Mouse (Mus musculus) MEL (cell line): ENCODE results near the gene Zfp472. TPM values are rescaled to one million over a fixed set of nuclear protein-coding genes. Genes with fewer than 3 reads are reported as not detected.

Source experiments
- DNase-seq: peaks from one replicate; pipeline ENCODE4 v3.0.0; 2011; ENCODE audit warnings: low read depth, low spot score
- H3K27ac ChIP-seq: 2 replicates; pipeline ENCODE4 v1.5.1; 2012; ENCODE audit warnings: low read depth, mild to moderate bottlenecking, control low read depth, low read length, moderate library complexity; ENCODE audit not compliant: control insufficient read depth
- H3K27me3 ChIP-seq, 2 experiments: fragments of 150-350 bp in 1 of 2; sonication (generic) in 1 of 2; 2 replicates each; pipeline ENCODE4 v1.6.1; 2012; ENCODE audit warnings: low read length in 2 of 2, mild to moderate bottlenecking in 2 of 2, improper control_type of control experiment in 1 of 2, moderate library complexity in 1 of 2; ENCODE audit not compliant: insufficient read depth in 2 of 2, control insufficient read depth in 1 of 2
- H3K36me3 ChIP-seq, 2 experiments: 2 replicates each; pipeline ENCODE4 v1.6.1; 2012 to 2014; ENCODE audit warnings: low read length in 2 of 2, improper control_type of control experiment in 1 of 2, inconsistent platforms in 1 of 2, mild to moderate bottlenecking in 1 of 2; ENCODE audit not compliant: insufficient read depth in 2 of 2, control insufficient read depth in 1 of 2
- H3K4me1 ChIP-seq, 2 experiments: fragments of 150-350 bp in 1 of 2; sonication (generic) in 1 of 2; 2 replicates each; pipeline ENCODE4 v1.6.1; 2012; ENCODE audit warnings: low read length in 2 of 2, improper control_type of control experiment in 1 of 2, mild to moderate bottlenecking in 1 of 2; ENCODE audit not compliant: insufficient read depth in 2 of 2, control insufficient read depth in 1 of 2
- H3K4me3 ChIP-seq, 2 experiments: fragments of 150-350 bp in 1 of 2; sonication (generic) in 1 of 2; 2 replicates each; pipeline ENCODE4 v1.5.1; 2012; ENCODE audit warnings: low read depth in 2 of 2, low read length in 2 of 2, mild to moderate bottlenecking in 2 of 2, moderate library complexity in 2 of 2, control low read depth in 1 of 2, improper control_type of control experiment in 1 of 2; ENCODE audit not compliant: control insufficient read depth in 1 of 2, insufficient read depth in 1 of 2
- H3K79me2 ChIP-seq: 2 replicates; pipeline ENCODE4 v1.6.1; 2012; ENCODE audit warnings: mild to moderate bottlenecking, low read length, moderate library complexity; ENCODE audit not compliant: control insufficient read depth, poor library complexity, insufficient read depth
- H3K9ac ChIP-seq: 2 replicates; pipeline ENCODE4 v1.6.1; 2012; ENCODE audit warnings: low read depth, mild to moderate bottlenecking, control low read depth, low read length, moderate library complexity; ENCODE audit not compliant: control insufficient read depth, poor library complexity, severe bottlenecking
- H3K9me3 ChIP-seq: fragments of 150-350 bp; sonication (generic); replicated peaks from 2 replicates; pipeline ENCODE4 v1.6.1; 2012; ENCODE audit warnings: mild to moderate bottlenecking, low read length, improper control_type of control experiment, moderate library complexity; ENCODE audit not compliant: insufficient read depth
- BHLHE40 ChIP-seq: IDR thresholded peaks from 2 replicates; pipeline ENCODE4 v1.6.1; 2012; ENCODE audit warnings: low read depth, mild to moderate bottlenecking, inconsistent platforms, low read length, improper control_type of control experiment, borderline replicate concordance
- CHD1 ChIP-seq: IDR thresholded peaks from 2 replicates; pipeline ENCODE4 v1.6.1; 2012; ENCODE audit warnings: low read depth, mild to moderate bottlenecking, inconsistent platforms, low read length, improper control_type of control experiment
- CHD2 ChIP-seq: IDR thresholded peaks from 2 replicates; pipeline ENCODE4 v1.6.1; 2011; ENCODE audit warnings: low read length, improper control_type of control experiment
- CTCF ChIP-seq, 3 experiments: IDR thresholded peaks in 2 of 3; conservative IDR thresholded peaks in 1 of 3; 2 replicates each; pipeline ENCODE4 v1.5.1; 2011 to 2012; ENCODE audit warnings: low read length in 3 of 3, low read depth in 2 of 3, mild to moderate bottlenecking in 2 of 3, improper control_type of control experiment in 1 of 3, inconsistent platforms in 1 of 3, mixed read lengths in 1 of 3, moderate library complexity in 1 of 3; ENCODE audit not compliant: control insufficient read depth in 1 of 3, insufficient read depth in 1 of 3, poor library complexity in 1 of 3, severe bottlenecking in 1 of 3
- ELF1 ChIP-seq: IDR thresholded peaks from 2 replicates; pipeline ENCODE4 v1.6.1; 2014; ENCODE audit warnings: low read depth, mild to moderate bottlenecking, inconsistent platforms, low read length, improper control_type of control experiment, moderate library complexity
- EP300 ChIP-seq, 2 experiments: IDR thresholded peaks; 2 replicates each; pipeline ENCODE4 v1.6.1; 2011; ENCODE audit warnings: improper control_type of control experiment in 2 of 2, low read length in 2 of 2, low read depth in 1 of 2, mild to moderate bottlenecking in 1 of 2
- ETS1 ChIP-seq: IDR thresholded peaks from 2 replicates; pipeline ENCODE4 v1.6.1; 2012; ENCODE audit warnings: low read depth, mild to moderate bottlenecking, inconsistent platforms, low read length, improper control_type of control experiment, moderate library complexity
- GABPA ChIP-seq: IDR thresholded peaks from 2 replicates; pipeline ENCODE4 v1.6.1; 2012; ENCODE audit warnings: low read depth, mild to moderate bottlenecking, inconsistent platforms, low read length, improper control_type of control experiment, moderate library complexity
- GATA1 ChIP-seq: IDR thresholded peaks from 2 replicates; pipeline ENCODE4 v1.6.1; 2011; ENCODE audit warnings: low read depth, low read length, improper control_type of control experiment
- HCFC1 ChIP-seq: IDR thresholded peaks from 2 replicates; pipeline ENCODE4 v1.6.1; 2012; ENCODE audit warnings: low read depth, mild to moderate bottlenecking, inconsistent platforms, low read length, improper control_type of control experiment, moderate library complexity
- JUND ChIP-seq: IDR thresholded peaks from 2 replicates; pipeline ENCODE4 v1.6.1; 2011; ENCODE audit warnings: low read depth, mild to moderate bottlenecking, improper control_type of control experiment, low read length
- MAZ ChIP-seq: IDR thresholded peaks from 2 replicates; pipeline ENCODE4 v1.6.1; 2012; ENCODE audit warnings: low read depth, mild to moderate bottlenecking, inconsistent platforms, low read length, improper control_type of control experiment
- MEF2A ChIP-seq: IDR thresholded peaks from 2 replicates; pipeline ENCODE4 v1.6.1; 2014; ENCODE audit warnings: low read depth, mild to moderate bottlenecking, inconsistent platforms, low read length, improper control_type of control experiment; ENCODE audit not compliant: poor library complexity, insufficient replicate concordance, severe bottlenecking; ENCODE audit errors: extremely low read depth
- MXI1 ChIP-seq: IDR thresholded peaks from 2 replicates; pipeline ENCODE4 v1.6.1; 2011; ENCODE audit warnings: mild to moderate bottlenecking, low read depth, low read length, improper control_type of control experiment
- MYB ChIP-seq: IDR thresholded peaks from 2 replicates; pipeline ENCODE4 v1.6.1; 2011; ENCODE audit warnings: mild to moderate bottlenecking, low read depth, low read length, improper control_type of control experiment
- NELFE ChIP-seq: IDR thresholded peaks from 2 replicates; pipeline ENCODE4 v1.6.1; 2011; ENCODE audit warnings: low read depth, low read length, improper control_type of control experiment
- NRF1 ChIP-seq: IDR thresholded peaks from 2 replicates; pipeline ENCODE4 v1.6.1; 2014; ENCODE audit warnings: low read depth, mild to moderate bottlenecking, inconsistent platforms, low read length, improper control_type of control experiment, moderate library complexity; ENCODE audit not compliant: poor library complexity, insufficient read depth, severe bottlenecking
- RAD21 ChIP-seq: IDR thresholded peaks from 2 replicates; pipeline ENCODE4 v1.6.1; 2011; ENCODE audit warnings: mild to moderate bottlenecking, low read depth, low read length, improper control_type of control experiment
- RCOR1 ChIP-seq: IDR thresholded peaks from 2 replicates; pipeline ENCODE4 v1.6.1; 2012; ENCODE audit warnings: low read depth, mild to moderate bottlenecking, inconsistent platforms, low read length, improper control_type of control experiment
- SMC3 ChIP-seq: IDR thresholded peaks from 2 replicates; pipeline ENCODE4 v1.6.1; 2011; ENCODE audit warnings: low read depth, low read length, improper control_type of control experiment
- TAL1 ChIP-seq: IDR thresholded peaks from 2 replicates; pipeline ENCODE4 v1.6.1; 2012; ENCODE audit warnings: mild to moderate bottlenecking, inconsistent platforms, low read length, moderate library complexity, mixed read lengths
- TBP ChIP-seq: IDR thresholded peaks from 2 replicates; pipeline ENCODE4 v1.8.0; 2011; ENCODE audit warnings: low read depth, low read length, improper control_type of control experiment
- UBTF ChIP-seq: IDR thresholded peaks from 2 replicates; pipeline ENCODE4 v1.6.1; 2012; ENCODE audit warnings: low read depth, mild to moderate bottlenecking, inconsistent platforms, low read length, improper control_type of control experiment, moderate library complexity, borderline replicate concordance; ENCODE audit not compliant: insufficient read depth
- ZC3H11A ChIP-seq: IDR thresholded peaks from 2 replicates; pipeline ENCODE4 v1.6.1; 2012; ENCODE audit warnings: low read depth, mild to moderate bottlenecking, inconsistent platforms, low read length, improper control_type of control experiment
- ZNF384 ChIP-seq: IDR thresholded peaks from 2 replicates; pipeline ENCODE4 v1.6.1; 2012; ENCODE audit warnings: low read depth, mild to moderate bottlenecking, inconsistent platforms, low read length, improper control_type of control experiment
- polyA plus RNA-seq, 2 experiments: library from polyadenylated mRNA; stranded (reverse) in 1 of 2; unstranded in 1 of 2; fragments of >175 nt in 1 of 2; fragments of >200 nt in 1 of 2; gene quantifications; 2 replicates each; pipeline versions ENCODE4 v1.2.1 to v1.2.4; 2012; ENCODE audit warnings: low replicate concordance in 2 of 2, low read depth in 1 of 2; ENCODE audit not compliant: insufficient read length in 2 of 2, insufficient read depth in 1 of 2, missing spikeins in 1 of 2
- total RNA-seq: library from RNA; depleted of rRNA; stranded (reverse); fragments of 300-350 nt; gene quantifications from 2 replicates; pipeline ENCODE4 v1.2.3, GENCODE M21; 2012

Zfp472 gene
- total and polyA plus RNA-seq, 3 experiments: 7.1 to 13.4 TPM; not detected in 1

- H3K4me3 ChIP-seq: no peak overlapping the region
- no peaks in the 10 kb centered on the region for H3K36me3 ChIP-seq
- no peak overlapping the region for H3K9ac ChIP-seq
- TF ChIP-seq RAD21: no peak
- TF ChIP-seq ZC3H11A: no peak
- no peak for TF ChIP-seq GABPA
- TF ChIP-seq HCFC1: no peak
- TF ChIP-seq NELFE: no peak
- no peak for TF ChIP-seq TAL1
- TF ChIP-seq BHLHE40: no peak
- no peak for TF ChIP-seq CHD2
- TF ChIP-seq MXI1: no peak
- TF ChIP-seq MYB: no peak
- no peak for TF ChIP-seq NRF1
- no peak overlapping the region for H3K27ac ChIP-seq
- DNase-seq: no peak
- H3K9me3 ChIP-seq: no peaks in the 10 kb centered on the region
- H3K27me3 ChIP-seq: no peaks in the 10 kb centered on the region; a peak in 1 of 4 replicates
- 0 out of 4 replicates have a peak, but pooled peaks cover 0 to 3% of the 10 kb centered on the region in 2 experiments for H3K4me1 ChIP-seq
- no peaks in the 10 kb centered on the region for H3K79me2 ChIP-seq
Measured at GRCm38 (mm10) chr17:32919123-32919522, 46.5 kb upstream of the Zfp472 start.

GRCm38 (mm10) chr17:32923681-32924080, 41.9 kb upstream of the Zfp472 start:
- DNase-seq: no peak
- 0 out of 4 replicates have a peak, but pooled peaks cover 0 to 3% of the 10 kb centered on the region in 2 experiments for H3K4me1 ChIP-seq
- H3K9ac ChIP-seq: no peak overlapping the region
- no peaks in the 10 kb centered on the region for H3K79me2 ChIP-seq
- no peak overlapping the region for H3K27ac ChIP-seq
- TF ChIP-seq MAZ: no peak
- TF ChIP-seq CTCF (IDR thresholded peaks at IDR 0.05 in 2 of 3, conservative IDR thresholded peaks at IDR 0.05 in 1 of 3; ENCODE audit: control insufficient read depth in 1 of 3, insufficient read depth in 1 of 3, low read depth in 2 of 3, low read length in 3 of 3, poor library complexity in 1 of 3, severe bottlenecking in 1 of 3): no peak
- TF ChIP-seq UBTF: no peak
- TF ChIP-seq CHD1: no peak
- no peak for TF ChIP-seq JUND
- no peak for TF ChIP-seq ETS1
- no peak for TF ChIP-seq MEF2A
- TF ChIP-seq GATA1: no peak
- TF ChIP-seq ZNF384: no peak
- TF ChIP-seq RCOR1: no peak
- no peak for TF ChIP-seq ELF1
- no peak for TF ChIP-seq HCFC1
- no peak for TF ChIP-seq SMC3
- TF ChIP-seq TBP: no peak
- no peak for TF ChIP-seq EP300 (IDR thresholded peaks at IDR 0.05; ENCODE audit: low read depth in 1 of 2, low read length in 2 of 2)
- H3K27me3 ChIP-seq: no peaks in the 10 kb centered on the region
- H3K4me3 ChIP-seq: no peak overlapping the region
- H3K9me3 ChIP-seq: no peaks in the 10 kb centered on the region
- no peaks in the 10 kb centered on the region for H3K36me3 ChIP-seq
